Mouse (Mus musculus) G1E (cell line): ENCODE data around the gene Tdrd9.

Experiments used
- CTCF ChIP-seq: IDR thresholded peaks from 2 replicates; pipeline ENCODE4 v1.5.1; 2012; ENCODE audit warnings: low read depth, low read length, inconsistent platforms, mixed read lengths
- GATA1 ChIP-seq: IDR thresholded peaks from 2 replicates; pipeline ENCODE4 v1.6.1; 2012; ENCODE audit warnings: borderline replicate concordance, low read length, inconsistent platforms, mixed read lengths

DNA sequence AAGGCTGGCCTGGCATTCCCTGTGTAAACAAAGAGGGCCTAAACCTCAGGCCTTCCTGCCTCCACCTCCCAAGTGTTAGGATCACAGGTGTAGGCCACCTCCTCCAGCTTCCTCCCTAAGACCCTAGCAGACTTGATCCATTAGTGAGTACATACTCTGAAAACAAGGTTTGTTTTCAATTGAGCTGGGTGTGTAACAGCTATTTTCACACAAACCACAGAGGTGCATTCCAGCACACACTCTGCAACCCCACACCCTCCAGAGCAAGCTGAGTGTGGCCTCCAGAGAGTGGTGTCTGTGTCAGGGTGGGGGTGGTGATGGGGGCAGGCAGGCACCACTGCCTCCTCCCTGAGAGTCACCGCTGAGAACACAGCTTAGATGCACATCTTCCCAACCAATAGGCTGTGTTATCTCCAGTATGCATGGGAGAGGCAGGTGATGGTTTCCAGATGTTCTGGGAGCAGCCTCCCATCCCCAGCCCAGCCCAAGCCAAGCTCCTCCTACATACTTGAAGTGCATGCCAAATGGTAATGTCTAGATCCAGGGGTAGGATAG, 32.7 kb upstream of the Tdrd9 start:
- no peak for TF ChIP-seq GATA1
- no peak for TF ChIP-seq CTCF
